Mouse (Mus musculus) hindbrain, embryonic 14.5 days (tissue): ENCODE measurements at regions not wholly inside any gene's neighbourhood (a gene's known extent, or its start where the extent isn't known, plus 50 kb on each side); places are given as distances from the start of the nearest gene placed in this dataset.

Experiments
- ATAC-seq: fragments of 200-750 bp; cut with Nextera tagmentation; 2 replicates; pipeline ENCODE4 v1.8.0; 2017; ENCODE audit warnings: moderate number of reproducible peaks, mild to moderate bottlenecking, moderate TSS enrichment, moderate library complexity; ENCODE audit not compliant: low FRiP score
- DNase-seq: peaks from one replicate; pipeline ENCODE4 v3.0.0-alpha.2; 2015; ENCODE audit warnings: low spot score
- H3K27ac ChIP-seq: fragments of 300-500 bp; sonication (generic); 2 replicates; pipeline ENCODE4 v1.5.1; 2014; ENCODE audit warnings: mild to moderate bottlenecking, moderate library complexity
- H3K27me3 ChIP-seq: fragments of 300-500 bp; sonication (generic); 2 replicates; pipeline ENCODE4 v1.6.1; 2014; ENCODE audit warnings: mild to moderate bottlenecking, low read length, mixed read lengths; ENCODE audit not compliant: control insufficient read depth, insufficient read depth
- H3K36me3 ChIP-seq: fragments of 300-500 bp; sonication (generic); replicated peaks from 2 replicates; pipeline ENCODE4 v1.6.1; 2014; ENCODE audit not compliant: control insufficient read depth, insufficient read depth
- H3K4me1 ChIP-seq: fragments of 300-500 bp; sonication (generic); replicated peaks from 2 replicates; pipeline ENCODE4 v1.6.1; 2014; ENCODE audit warnings: antibody characterized with exemption, low read length, mixed read lengths; ENCODE audit not compliant: control insufficient read depth, insufficient read depth
- H3K4me2 ChIP-seq: fragments of 300-500 bp; sonication (generic); replicated peaks from 2 replicates; pipeline ENCODE4 v1.6.1; 2014; ENCODE audit warnings: mild to moderate bottlenecking, moderate library complexity
- H3K4me3 ChIP-seq: fragments of 300-500 bp; sonication (generic); replicated peaks from 2 replicates; pipeline ENCODE4 v1.5.1; 2014; ENCODE audit warnings: mild to moderate bottlenecking, low read length
- H3K9ac ChIP-seq: fragments of 300-500 bp; sonication (generic); 2 replicates; pipeline ENCODE4 v1.6.1; 2014
- H3K9me3 ChIP-seq: fragments of 300-500 bp; sonication (generic); 2 replicates; pipeline ENCODE4 v1.6.1; 2016; ENCODE audit warnings: low read length; ENCODE audit not compliant: control insufficient read depth
- WGBS: fragments of 180-500 bp; shearing (Covaris S2); extraction: QIAGEN DNeasy Blood & Tissue Kit; methylation state at CpG from one replicate; pipeline ENCODE4 v1.1.7; 2014; 5-methylcytosine and 5-hydroxymethylcytosine counted together

DNA sequence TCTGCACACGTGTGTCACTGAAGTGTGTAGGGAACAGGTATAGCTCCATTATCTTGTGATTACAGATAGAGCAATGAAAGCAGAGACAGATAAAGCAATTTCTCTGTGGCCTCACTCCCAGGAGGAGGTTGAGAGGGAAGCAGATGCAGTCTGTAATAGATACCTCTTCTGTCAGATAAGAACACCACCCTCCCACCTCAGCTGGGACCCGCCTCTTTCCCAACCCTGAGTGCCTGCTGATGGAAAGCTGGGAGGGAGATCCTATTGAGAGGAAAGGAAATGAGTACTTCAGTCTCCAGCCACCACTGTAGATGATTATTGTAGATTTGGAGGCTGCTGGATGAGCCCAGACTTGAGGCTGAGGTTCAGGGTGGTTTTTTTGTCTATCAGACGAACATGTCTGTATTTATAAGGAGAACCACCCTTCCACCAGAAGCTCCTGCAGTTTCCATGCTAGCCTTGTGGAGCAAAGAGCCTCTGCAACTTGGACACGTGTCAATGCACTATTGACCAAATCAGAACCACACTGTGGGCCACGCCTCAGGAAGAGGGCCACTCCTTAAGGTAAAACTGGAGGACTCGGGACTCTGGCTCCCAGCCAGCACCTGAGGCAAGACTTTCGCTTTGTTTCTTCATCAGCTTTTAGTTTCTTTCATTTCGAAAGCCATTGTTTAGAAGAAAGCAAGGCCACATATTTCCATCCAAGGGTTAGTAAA lies 55.3 kb upstream of the Plekha5 start:
- H3K9ac ChIP-seq: no peak overlapping the region
- H3K4me2 ChIP-seq: no peak overlapping the region
- no peaks in the 10 kb centered on the region for H3K9me3 ChIP-seq
- WGBS: 78% methylated on average over 8 of the region's 8 CpGs
- H3K4me3 ChIP-seq: no peak overlapping the region
- H3K4me1 ChIP-seq: no peaks in the 10 kb centered on the region
- H3K36me3 ChIP-seq: no peaks in the 10 kb centered on the region
- H3K27me3 ChIP-seq: no peaks in the 10 kb centered on the region
- DNase-seq (no peak), ATAC-seq (peak; percentile 27; the same call in 1 of the 2 replicates)
- H3K27ac ChIP-seq: no peak overlapping the region

DNA sequence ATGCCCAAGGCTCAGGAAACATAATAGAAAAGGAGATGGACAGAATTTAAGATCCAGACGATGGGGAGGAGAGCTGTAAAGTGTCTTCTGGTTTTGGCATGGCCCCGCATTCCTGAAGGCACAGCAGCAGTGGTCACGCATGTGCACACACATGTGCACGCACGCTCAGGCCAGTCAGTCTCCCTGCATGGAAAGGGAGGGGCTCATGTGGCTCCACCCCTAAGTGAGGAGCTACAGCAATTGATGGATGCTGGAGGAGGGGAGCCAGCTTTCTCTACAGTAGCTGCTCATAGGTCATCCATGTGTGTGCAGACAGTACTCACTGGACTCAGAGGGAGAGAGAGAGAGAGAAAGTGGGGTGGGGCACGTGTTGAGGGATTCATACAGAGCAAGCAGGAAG lies 56.6 kb upstream of the Plekha5 start:
- Histone ChIP-seq H3K4me2 (no peak overlapping the region), H3K4me1 (no peaks in the 10 kb centered on the region), H3K36me3 (no peaks in the 10 kb centered on the region), H3K27ac (no peak overlapping the region), H3K9me3 (no peaks in the 10 kb centered on the region), H3K9ac (no peak overlapping the region), H3K4me3 (no peak overlapping the region), H3K27me3 (no peaks in the 10 kb centered on the region)
- no peak for ATAC-seq
- no peak for DNase-seq
- WGBS: 86% methylated on average over 6 of the region's 6 CpGs

DNA sequence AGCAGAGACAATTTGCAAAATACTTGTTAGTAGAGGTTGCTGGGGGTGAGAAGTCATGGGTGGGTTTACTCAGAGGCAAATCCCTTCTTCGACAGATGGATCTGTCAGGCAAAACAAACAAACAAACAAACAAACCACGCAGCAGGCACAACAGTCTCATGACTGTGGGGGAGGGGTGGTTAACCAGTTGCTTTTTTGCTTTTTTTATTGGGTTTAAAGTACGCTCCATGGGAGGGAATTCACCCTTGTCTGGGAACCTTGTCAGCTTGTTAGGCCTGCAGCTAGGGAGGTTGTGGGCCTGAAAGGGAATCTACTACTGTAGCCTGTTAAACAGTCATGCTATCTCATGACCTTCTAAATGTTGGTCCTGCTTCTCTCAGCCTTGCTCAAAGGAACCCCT lies 57.1 kb upstream of the Plekha5 start:
- no peak overlapping the region for H3K4me3 ChIP-seq
- H3K4me2 ChIP-seq: no peak overlapping the region
- H3K9ac ChIP-seq: no peak overlapping the region
- H3K9me3 ChIP-seq: no peaks in the 10 kb centered on the region
- H3K36me3 ChIP-seq: no peaks in the 10 kb centered on the region
- 60% methylated on average over 3 of the region's 3 CpGs for WGBS
- ATAC-seq (no peak), DNase-seq (no peak)
- H3K27ac ChIP-seq: no peak overlapping the region
- H3K4me1 ChIP-seq: no peaks in the 10 kb centered on the region
- no peaks in the 10 kb centered on the region for H3K27me3 ChIP-seq

DNA sequence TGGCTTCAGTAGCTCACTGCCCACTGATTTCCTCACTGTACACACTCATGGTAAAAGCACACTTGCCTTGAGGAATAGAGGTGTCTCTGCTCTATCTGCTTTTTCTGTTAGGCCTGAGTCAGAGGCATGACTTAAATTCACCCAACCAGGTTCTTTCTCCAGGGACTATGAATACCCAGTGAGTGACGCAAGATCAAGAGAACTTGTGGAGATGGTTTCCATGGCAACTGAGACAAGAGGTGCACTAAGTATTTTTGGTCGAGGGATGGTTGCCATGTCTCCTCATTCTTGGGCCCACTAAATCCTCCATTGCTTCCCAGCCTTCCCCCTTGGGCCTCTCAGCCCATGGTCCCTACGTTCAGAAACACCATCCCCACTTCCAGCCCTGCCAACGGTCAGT lies 62.9 kb upstream of the Plekha5 start:
- H3K27me3 ChIP-seq: no peaks in the 10 kb centered on the region
- no peaks in the 10 kb centered on the region for H3K4me1 ChIP-seq
- DNase-seq: no peak
- no peak overlapping the region for H3K9ac ChIP-seq
- H3K36me3 ChIP-seq: no peaks in the 10 kb centered on the region
- H3K4me3 ChIP-seq: no peak overlapping the region
- H3K4me2 ChIP-seq: no peak overlapping the region
- no peak overlapping the region for H3K27ac ChIP-seq
- H3K9me3 ChIP-seq: no peaks in the 10 kb centered on the region
- no peak for ATAC-seq
- WGBS: 58% methylated on average over 4 of the region's 4 CpGs

DNA sequence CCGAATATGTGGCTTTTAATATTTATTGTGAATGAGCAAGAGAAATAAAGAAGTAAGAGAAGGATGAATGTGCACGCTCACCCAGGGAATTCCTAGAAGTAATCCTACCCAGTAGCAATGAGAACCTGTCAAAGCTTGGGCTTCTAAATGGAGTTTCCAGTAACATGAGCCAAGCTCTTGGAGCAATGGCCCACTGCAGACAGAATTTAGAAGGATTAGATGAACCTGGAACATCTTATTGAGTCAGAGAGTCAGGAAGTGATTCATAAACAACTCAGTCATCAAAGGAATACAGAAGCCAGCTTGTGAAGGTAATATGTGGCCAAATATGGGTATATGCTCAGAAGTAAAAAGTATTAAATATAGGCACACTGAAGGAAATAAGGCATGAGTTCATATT lies 66.0 kb upstream of the Plekha5 start:
- Histone ChIP-seq H3K27me3 (no peaks in the 10 kb centered on the region), H3K9me3 (no peaks in the 10 kb centered on the region), H3K4me2 (no peak overlapping the region), H3K4me1 (no peaks in the 10 kb centered on the region), H3K9ac (no peak overlapping the region), H3K4me3 (no peak overlapping the region), H3K27ac (no peak overlapping the region), H3K36me3 (no peaks in the 10 kb centered on the region)
- no peak for ATAC-seq
- WGBS: 88% methylated on average over 2 of the region's 2 CpGs
- DNase-seq: no peak

DNA sequence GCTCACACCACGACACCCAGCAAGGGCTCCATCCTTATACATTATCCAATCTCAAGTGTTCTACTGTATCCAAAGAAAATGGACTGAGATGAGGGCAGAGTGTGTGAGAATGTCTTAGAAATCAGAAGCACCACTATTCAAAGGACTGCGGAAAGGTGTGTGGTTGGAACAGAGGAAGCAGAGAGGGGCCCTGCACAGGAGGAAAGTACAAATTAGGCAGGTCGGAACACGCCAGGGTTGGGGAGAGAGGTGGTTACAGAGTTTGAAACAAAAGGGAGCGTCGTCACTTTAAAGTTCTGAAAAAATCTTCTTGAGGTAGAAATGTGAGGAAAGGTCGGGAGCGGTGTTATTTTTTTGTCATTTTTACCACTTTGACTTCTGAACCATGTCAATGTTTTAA lies 66.6 kb upstream of the Plekha5 start:
- 85% methylated on average over 8 of the region's 8 CpGs for WGBS
- no peaks in the 10 kb centered on the region for H3K9me3 ChIP-seq
- no peaks in the 10 kb centered on the region for H3K4me1 ChIP-seq
- no peaks in the 10 kb centered on the region for H3K27me3 ChIP-seq
- no peak overlapping the region for H3K9ac ChIP-seq
- no peaks in the 10 kb centered on the region for H3K36me3 ChIP-seq
- H3K4me2 ChIP-seq: no peak overlapping the region
- H3K4me3 ChIP-seq: no peak overlapping the region
- DNase-seq: no peak
- H3K27ac ChIP-seq: no peak overlapping the region
- no peak for ATAC-seq

DNA sequence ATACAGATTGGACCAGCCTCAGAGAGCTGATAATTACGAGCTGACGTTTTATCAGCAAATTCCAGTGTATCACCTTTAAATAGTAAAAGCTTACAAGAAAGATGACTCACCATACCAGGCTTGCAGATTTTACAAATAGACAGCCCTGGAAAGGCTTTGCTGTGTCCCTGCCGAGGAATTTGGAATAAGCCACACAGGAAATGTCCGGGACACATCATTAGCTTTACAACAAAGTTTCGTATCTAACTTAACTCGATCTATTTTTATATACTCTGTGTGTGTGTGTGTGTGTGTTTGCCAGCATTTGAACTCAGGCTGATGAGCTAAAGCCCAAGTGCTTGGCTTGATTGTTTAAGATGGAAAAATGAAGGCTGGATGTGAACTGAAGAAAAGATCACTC lies 69.8 kb upstream of the Plekha5 start:
- Histone ChIP-seq H3K27ac (no peak overlapping the region), H3K9ac (no peak overlapping the region), H3K9me3 (no peaks in the 10 kb centered on the region), H3K4me1 (no peaks in the 10 kb centered on the region), H3K4me3 (no peak overlapping the region), H3K4me2 (no peak overlapping the region), H3K36me3 (no peaks in the 10 kb centered on the region), H3K27me3 (no peaks in the 10 kb centered on the region)
- DNase-seq (no peak), ATAC-seq (no peak)
- WGBS: 92% methylated on average over 6 of the region's 6 CpGs

DNA sequence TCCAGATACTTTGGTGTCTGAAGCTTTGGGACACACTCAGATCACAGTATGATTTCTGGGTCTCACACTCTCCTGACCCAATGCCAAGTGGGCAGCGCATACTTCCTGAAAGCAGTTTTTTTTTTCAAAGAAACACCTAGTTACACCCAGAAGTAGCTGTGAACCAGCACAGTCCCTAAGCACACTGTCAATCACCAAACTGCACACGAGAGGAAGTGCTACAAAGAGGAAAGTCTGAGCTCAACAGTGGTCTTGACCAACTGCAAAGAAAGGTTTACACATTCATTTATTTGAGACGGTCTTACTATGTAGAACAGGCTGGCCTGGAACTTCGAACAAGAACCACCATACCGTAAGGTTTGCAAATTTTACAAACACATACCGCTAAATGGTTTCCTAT lies 70.2 kb upstream of the Plekha5 start:
- DNase-seq (no peak), ATAC-seq (no peak)
- Histone ChIP-seq H3K4me2 (no peak overlapping the region), H3K36me3 (no peaks in the 10 kb centered on the region), H3K9me3 (no peaks in the 10 kb centered on the region), H3K4me3 (no peak overlapping the region), H3K27me3 (no peaks in the 10 kb centered on the region), H3K4me1 (no peaks in the 10 kb centered on the region), H3K9ac (no peak overlapping the region), H3K27ac (no peak overlapping the region)
- 87% methylated on average over 6 of the region's 6 CpGs for WGBS

DNA sequence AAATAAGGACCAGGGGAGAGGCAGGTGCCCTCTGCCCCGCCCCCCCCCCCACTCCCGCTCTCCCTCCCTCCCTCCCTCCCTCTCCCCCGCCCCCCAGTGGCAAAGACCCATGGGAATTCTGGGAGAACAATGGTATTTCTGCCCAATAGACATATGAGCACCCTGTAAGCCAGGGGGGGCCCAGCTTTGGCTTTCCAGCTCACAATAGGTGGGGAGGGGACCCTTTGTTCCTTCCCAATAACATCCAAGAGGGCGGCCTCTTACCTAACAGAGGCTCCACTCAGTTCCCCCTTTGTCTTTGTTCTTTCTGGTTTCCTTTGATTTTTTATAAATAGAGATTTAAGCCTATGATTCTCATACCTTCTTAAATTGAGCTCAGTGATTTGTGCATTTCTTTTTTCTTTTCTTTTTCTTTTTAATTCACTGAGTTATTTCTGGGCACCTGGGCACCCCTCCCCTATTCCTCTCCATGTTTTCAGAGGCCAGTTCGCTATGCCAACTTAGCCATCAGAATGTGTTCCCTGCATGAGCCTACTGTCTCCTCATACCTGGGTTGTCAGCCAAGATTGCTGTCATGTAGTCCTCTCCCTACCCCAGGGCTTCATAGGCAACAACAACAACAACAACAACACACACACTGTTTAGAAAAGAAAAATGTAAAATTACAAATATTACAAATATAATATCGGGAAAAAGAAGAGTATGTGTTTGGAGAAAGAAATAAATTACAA lies 72.3 kb upstream of the Plekha5 start:
- Histone ChIP-seq H3K36me3 (no peaks in the 10 kb centered on the region), H3K9me3 (no peaks in the 10 kb centered on the region), H3K27ac (no peak overlapping the region), H3K9ac (no peak overlapping the region), H3K4me3 (no peak overlapping the region), H3K4me1 (no peaks in the 10 kb centered on the region), H3K27me3 (no peaks in the 10 kb centered on the region), H3K4me2 (no peak overlapping the region)
- ATAC-seq (no peak), DNase-seq (no peak)
- WGBS: 37% methylated on average over 5 of the region's 6 CpGs
